Comparison of ENCODE assay signal across 8 mouse cellular contexts in the genomic region with DNA sequence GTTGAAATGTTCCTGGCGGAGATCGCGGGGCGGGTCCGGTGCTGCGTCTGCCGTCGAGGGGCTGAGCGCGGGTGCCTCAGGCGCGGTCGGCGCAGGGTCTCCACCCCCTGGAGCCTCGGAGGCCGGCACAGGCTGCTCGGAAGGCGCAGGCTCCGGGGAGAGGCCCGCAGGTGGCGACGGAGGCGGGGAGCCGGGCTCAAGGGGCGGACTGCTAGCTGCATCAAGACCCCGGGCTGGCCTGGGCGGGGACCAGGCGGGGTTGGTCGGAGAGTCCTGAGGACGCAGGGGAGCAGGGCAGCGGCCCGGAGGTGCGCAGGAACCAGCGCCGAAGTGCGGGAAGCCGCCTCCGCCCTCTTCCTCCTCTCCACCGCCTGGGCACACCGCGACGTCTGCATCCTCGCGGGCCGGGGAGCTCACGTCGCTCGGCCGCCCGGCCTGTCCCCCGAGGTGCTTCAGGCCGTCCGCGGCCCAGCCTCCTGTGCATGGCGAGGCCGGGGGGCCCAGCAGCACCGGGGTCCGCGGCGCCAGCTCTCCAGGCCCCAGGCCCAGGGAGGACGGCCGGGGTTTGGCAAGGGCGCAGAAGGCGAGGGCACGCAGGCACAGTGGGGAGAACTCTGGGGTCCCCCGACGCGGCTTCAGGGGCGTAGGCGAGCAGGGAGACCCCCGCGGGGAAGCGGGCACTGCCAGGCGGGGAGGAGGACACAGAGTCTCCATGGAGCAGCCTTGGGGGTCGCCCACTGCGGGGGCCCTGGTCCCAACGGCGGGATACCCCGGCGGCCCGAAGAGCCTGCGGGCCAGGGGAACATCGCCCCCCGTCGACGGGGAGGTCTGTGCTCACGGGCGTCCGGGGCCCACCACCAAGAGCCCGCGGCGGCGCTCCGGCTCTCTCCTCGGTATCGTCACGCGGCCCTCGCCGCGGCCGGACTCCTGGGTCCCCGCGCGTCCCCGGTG. TPM values are rescaled to one million over a fixed set of nuclear protein-coding genes. Genes with fewer than 3 reads are reported as not detected.
DNase-seq lines count a peak whose midpoint lies in the region; ATAC-seq and TF ChIP-seq lines count a peak whose summit lies in the region.

No protein-coding gene starts in this region.

- H3K4me2 ChIP-seq in heart, embryonic 12.5 days = peak overlapping the region; percentile 92
- H3K4me2 ChIP-seq in limb, embryonic 11.5 days (ENCODE audit: low read depth, severe bottlenecking) = peak overlapping the region; percentile 92
- peak overlapping the region; percentile 95 for H3K4me2 ChIP-seq in myocyte (ENCODE audit: low read depth)

- H3K27me3 ChIP-seq in heart, embryonic 12.5 days (replicated peaks) = peaks cover 78% of the 10 kb centered on the region
- H3K27me3 ChIP-seq in limb, embryonic 11.5 days (ENCODE audit: control insufficient read depth, insufficient read depth, low read length) = peaks cover 43% of the 10 kb centered on the region
- H3K27me3 ChIP-seq in myocyte (ENCODE audit: control insufficient read depth, insufficient read depth, insufficient read length) = peaks cover 20% of the 10 kb centered on the region

- 0 out of 2 replicates have a peak, but pooled peaks have one; percentile 10 for ATAC-seq in heart, embryonic 12.5 days (ENCODE audit: insufficient number of reproducible peaks, low FRiP score)
- ATAC-seq in limb, embryonic 11.5 days (ENCODE audit: insufficient number of reproducible peaks, low FRiP score, low TSS enrichment, low read depth) = peak; percentile 58

- DNase-seq in lung, adult 18-20 months = peak; percentile 33 to 36
- DNase-seq in lung, postnatal 25 days (ENCODE audit: low spot score) = no peak
- peak; percentile 74 for DNase-seq in limb, embryonic 11.5 days (ENCODE audit: low spot score)
- no peak for DNase-seq in right cerebral cortex, postnatal 14 days
- DNase-seq in cerebellum, adult 9-10 months = no peak

- peaks cover 7% of the 10 kb centered on the region; the same call in 1 of the 2 replicates for H3K4me1 ChIP-seq in bone marrow macrophage, adult 2 months (ENCODE audit: control insufficient read depth, insufficient read depth, low read length)
- H3K4me1 ChIP-seq in heart, embryonic 12.5 days (replicated peaks) = peaks cover 8% of the 10 kb centered on the region; the same call in 1 of the 2 replicates
- H3K4me1 ChIP-seq in limb, embryonic 11.5 days (ENCODE audit: control insufficient read depth, insufficient read depth, low read length) = peaks cover 26% of the 10 kb centered on the region

- under 1% methylated on average over 103 of the region's 106 CpGs for WGBS in heart, embryonic 12.5 days
- WGBS in limb, embryonic 11.5 days = under 1% methylated on average over 93 of the region's 106 CpGs

- no peak for TF ChIP-seq CTCF in bone marrow macrophage, adult 2 months (IDR thresholded peaks at IDR 0.05; ENCODE audit: low read depth, low read length)

- no peaks in the 10 kb centered on the region for H3K9me3 ChIP-seq in heart, embryonic 12.5 days (replicated peaks)
- H3K9me3 ChIP-seq in limb, embryonic 11.5 days (ENCODE audit: control insufficient read depth, low read length) = no peaks in the 10 kb centered on the region

- H3K79me2 ChIP-seq in myocyte (ENCODE audit: control insufficient read depth, insufficient read depth) = no peaks in the 10 kb centered on the region

- no peaks in the 10 kb centered on the region for H3K36me3 ChIP-seq in heart, embryonic 12.5 days
- no peaks in the 10 kb centered on the region for H3K36me3 ChIP-seq in limb, embryonic 11.5 days (ENCODE audit: control insufficient read depth, insufficient read depth, low read length)
- H3K36me3 ChIP-seq in myocyte (ENCODE audit: control insufficient read depth, insufficient read depth) = no peaks in the 10 kb centered on the region

- peak overlapping the region; percentile 19 for H3ac ChIP-seq in myocyte (ENCODE audit: control insufficient read depth, insufficient read length)

- peak overlapping the region; percentile 78 for H3K9ac ChIP-seq in heart, embryonic 12.5 days
- peak overlapping the region; percentile 77 for H3K9ac ChIP-seq in limb, embryonic 11.5 days (ENCODE audit: low read length)

- H3K27ac ChIP-seq in bone marrow macrophage, adult 2 months (ENCODE audit: insufficient read depth, low read depth, low read length) = no peak overlapping the region
- no peak overlapping the region for H3K27ac ChIP-seq in heart, embryonic 12.5 days (ENCODE audit: poor library complexity, severe bottlenecking)
- 0 out of 2 replicates have a peak overlapping the region, but pooled peaks have one; percentile 21 for H3K27ac ChIP-seq in limb, embryonic 11.5 days (replicated peaks; ENCODE audit: low read depth, low read length)

- peak overlapping the region; percentile 72 for H3K4me3 ChIP-seq in bone marrow macrophage, adult 2 months (ENCODE audit: insufficient read depth, low read length)
- peak overlapping the region; percentile 65 for H3K4me3 ChIP-seq in heart, embryonic 12.5 days
- H3K4me3 ChIP-seq in limb, embryonic 11.5 days (ENCODE audit: low read depth, low read length) = peak overlapping the region; percentile 74
- H3K4me3 ChIP-seq in myocyte = no peak overlapping the region

- no peak for TF ChIP-seq POLR2A in bone marrow macrophage, adult 2 months (IDR thresholded peaks at IDR 0.05; ENCODE audit: borderline replicate concordance, low read depth, low read length)
- TF ChIP-seq POLR2A in myocyte (IDR thresholded peaks at IDR 0.05; ENCODE audit: insufficient read length, low read depth) = no peak

TF ChIP-seq in myocyte, 11 proteins besides CTCF, POLR2A, EP300 and RAD21:
- TF ChIP-seq MYOD1 (IDR thresholded peaks at IDR 0.05; ENCODE audit: control insufficient read depth in 1 of 3, insufficient read length in 2 of 3, low read depth in 2 of 3) (no peak), MYOG (IDR thresholded peaks at IDR 0.05; ENCODE audit: control insufficient read depth in 1 of 3, insufficient read depth in 1 of 3, insufficient read length in 2 of 3, low read depth in 2 of 3) (no peak), E2F4 (IDR thresholded peaks at IDR 0.05; ENCODE audit: insufficient read depth) (no peak), SRF (IDR thresholded peaks at IDR 0.05; ENCODE audit: control insufficient read depth, insufficient read length, low read depth) (no peak), USF1 (IDR thresholded peaks at IDR 0.05; ENCODE audit: low read depth) (no peak)

RNA-seq across cellular contexts. Expression of gene Epop, which starts 0.7 kb away (rescaled TPM):
- polyA plus RNA-seq in bone marrow macrophage, adult 2 months (2012; ENCODE audit: insufficient read depth, insufficient read length, missing spikeins) = 2.5 and 3.0 TPM in 2 replicates
- polyA plus RNA-seq in heart, embryonic 12.5 days (2016; fragmentation: Nextera tagmentation; extraction: Ambion mirVana) = 2.0 and 2.5 TPM in 2 replicates
- polyA plus RNA-seq in limb, embryonic 11.5 days (2014; fragmentation: Nextera tagmentation; extraction: Ambion mirVana) = 12.5 and 12.6 TPM in 2 replicates
- 3.3 TPM for polyA plus RNA-seq in myocyte (2012; fragmentation: generic; extraction: Trizol)

RNA-seq across cellular contexts. Expression of gene Mllt6, which starts 34.4 kb away (rescaled TPM):
- 40.4 and 48.7 TPM in 2 replicates for polyA plus RNA-seq in bone marrow macrophage, adult 2 months (2012; ENCODE audit: insufficient read depth, insufficient read length, missing spikeins)
- polyA plus RNA-seq in heart, embryonic 12.5 days (2016; fragmentation: Nextera tagmentation; extraction: Ambion mirVana) = 1.8 and 2.2 TPM in 2 replicates
- polyA plus RNA-seq in limb, embryonic 11.5 days (2014; fragmentation: Nextera tagmentation; extraction: Ambion mirVana) = 4.0 and 4.1 TPM in 2 replicates
- polyA plus RNA-seq in myocyte (2012; fragmentation: generic; extraction: Trizol) = 15.5 TPM

RNA-seq across cellular contexts. Expression of gene Srcin1, which starts 52.9 kb away (rescaled TPM):
- polyA plus RNA-seq in bone marrow macrophage, adult 2 months (2012; ENCODE audit: insufficient read depth, insufficient read length, missing spikeins) = not detected in 2 replicates
- polyA plus RNA-seq in heart, embryonic 12.5 days (2016; fragmentation: Nextera tagmentation; extraction: Ambion mirVana) = 0.09 TPM in 1 of 2 replicates, not detected in the other
- polyA plus RNA-seq in limb, embryonic 11.5 days (2014; fragmentation: Nextera tagmentation; extraction: Ambion mirVana) = 0.28 and 0.34 TPM in 2 replicates
- polyA plus RNA-seq in myocyte (2012; fragmentation: generic; extraction: Trizol) = not detected

RNA-seq across cellular contexts. Expression of gene Cisd3, which starts 56.8 kb away (rescaled TPM):
- polyA plus RNA-seq in bone marrow macrophage, adult 2 months (2012; ENCODE audit: insufficient read depth, insufficient read length, missing spikeins) = 45.2 and 50.2 TPM in 2 replicates
- polyA plus RNA-seq in heart, embryonic 12.5 days (2016; fragmentation: Nextera tagmentation; extraction: Ambion mirVana) = 40.5 and 44.8 TPM in 2 replicates
- polyA plus RNA-seq in limb, embryonic 11.5 days (2014; fragmentation: Nextera tagmentation; extraction: Ambion mirVana) = 8.8 and 10.9 TPM in 2 replicates
- polyA plus RNA-seq in myocyte (2012; fragmentation: generic; extraction: Trizol) = 112 TPM

Comparison
In these comparisons a context has a peak if more than half of its experiments do, and no peak if none do; other contexts are left out.
1. DNase-seq: peak in lung, adult 18-20 months (2 of 2) and limb, embryonic 11.5 days (single experiment); none in lung, postnatal 25 days (single experiment), right cerebral cortex, postnatal 14 days (single experiment) and cerebellum, adult 9-10 months (single experiment).
2. Peak in every context shown above with its lines, with median percentiles within 50 percentile points of each other: H3K4me2 ChIP-seq.